Mouse (Mus musculus) right cerebral cortex, postnatal 25 days (tissue): ENCODE measurements around the gene Atp5d.

ENCODE experiments used
- DNase-seq: peaks from one replicate; pipeline ENCODE4 v3.0.0; 2022

Gene Atp5d

GRCm38 (mm10) chr10:80141786-80142529 lies 3.5 kb downstream of the Atp5d start:
- peak; percentile 92 for DNase-seq

GRCm38 (mm10) chr10:80142530-80142925 lies 4.1 kb downstream of the Atp5d start:
- no peak for DNase-seq

GRCm38 (mm10) chr10:80143664-80144063 lies 5.2 kb downstream of the Atp5d start:
- DNase-seq, result no peak

GRCm38 (mm10) chr10:80144159-80144558 lies 5.7 kb downstream of the Atp5d start:
- no peak for DNase-seq

- no peak for DNase-seq
Measured at GRCm38 (mm10) chr10:80144864-80145838, 6.7 kb downstream of the Atp5d start.

- no peak for DNase-seq
Measured at GRCm38 (mm10) chr10:80145896-80146295, 7.5 kb downstream of the Atp5d start.

GRCm38 (mm10) chr10:80146568-80147011 lies 8.2 kb downstream of the Atp5d start:
- DNase-seq, result no peak

GRCm38 (mm10) chr10:80147146-80147718 lies 8.8 kb downstream of the Atp5d start:
- DNase-seq, result no peak

- DNase-seq, result no peak
Measured at GRCm38 (mm10) chr10:80147719-80148601, 9.5 kb downstream of the Atp5d start, which contains the start of gene Midn. TSS of gene Midn (plus strand) at chr10:80148272.

GRCm38 (mm10) chr10:80148610-80149290 lies 10.3 kb downstream of the Atp5d start:
- peak; percentile 94 for DNase-seq

- peak; percentile 99 for DNase-seq
Measured at GRCm38 (mm10) chr10:80149291-80150225, 11.1 kb downstream of the Atp5d start.

GRCm38 (mm10) chr10:80150226-80151210 lies 12.1 kb downstream of the Atp5d start:
- DNase-seq, result no peak

GRCm38 (mm10) chr10:80151211-80152034 lies 13.0 kb downstream of the Atp5d start:
- no peak for DNase-seq

GRCm38 (mm10) chr10:80152071-80152872 lies 13.8 kb downstream of the Atp5d start:
- DNase-seq, result no peak

GRCm38 (mm10) chr10:80152873-80153260 lies 14.4 kb downstream of the Atp5d start:
- DNase-seq, result no peak

- DNase-seq, result no peak
Measured at GRCm38 (mm10) chr10:80153713-80154112, 15.3 kb downstream of the Atp5d start.

GRCm38 (mm10) chr10:80154384-80154783 lies 16.0 kb downstream of the Atp5d start:
- DNase-seq, result no peak
